Mouse (Mus musculus) MEL (cell line): ENCODE data around the gene Smg8.

ENCODE experiments used
- BHLHE40 ChIP-seq: IDR thresholded peaks from 2 replicates; pipeline ENCODE4 v1.6.1; 2012; ENCODE audit warnings: low read depth, mild to moderate bottlenecking, inconsistent platforms, low read length, improper control_type of control experiment, borderline replicate concordance
- CTCF ChIP-seq, 3 experiments: IDR thresholded peaks in 2 of 3; conservative IDR thresholded peaks in 1 of 3; 2 replicates each; pipeline ENCODE4 v1.5.1; 2011 to 2012; ENCODE audit warnings: low read length in 3 of 3, low read depth in 2 of 3, mild to moderate bottlenecking in 2 of 3, improper control_type of control experiment in 1 of 3, inconsistent platforms in 1 of 3, mixed read lengths in 1 of 3, moderate library complexity in 1 of 3; ENCODE audit not compliant: control insufficient read depth in 1 of 3, insufficient read depth in 1 of 3, poor library complexity in 1 of 3, severe bottlenecking in 1 of 3
- E2F4 ChIP-seq: IDR thresholded peaks from 2 replicates; pipeline ENCODE4 v1.6.1; 2011; ENCODE audit warnings: low read depth, low read length, improper control_type of control experiment, borderline replicate concordance
- EP300 ChIP-seq, 2 experiments: IDR thresholded peaks; 2 replicates each; pipeline ENCODE4 v1.6.1; 2011; ENCODE audit warnings: improper control_type of control experiment in 2 of 2, low read length in 2 of 2, low read depth in 1 of 2, mild to moderate bottlenecking in 1 of 2
- JUND ChIP-seq: IDR thresholded peaks from 2 replicates; pipeline ENCODE4 v1.6.1; 2011; ENCODE audit warnings: low read depth, mild to moderate bottlenecking, improper control_type of control experiment, low read length
- MAX ChIP-seq: IDR thresholded peaks from 2 replicates; pipeline ENCODE4 v1.6.1; 2011; ENCODE audit warnings: low read length, improper control_type of control experiment
- MAZ ChIP-seq: IDR thresholded peaks from 2 replicates; pipeline ENCODE4 v1.6.1; 2012; ENCODE audit warnings: low read depth, mild to moderate bottlenecking, inconsistent platforms, low read length, improper control_type of control experiment
- MYC ChIP-seq: IDR thresholded peaks from 2 replicates; pipeline ENCODE4 v1.6.1; 2011; ENCODE audit warnings: low read depth, mild to moderate bottlenecking, low read length, improper control_type of control experiment, moderate library complexity
- POLR2A ChIP-seq, 2 experiments: IDR thresholded peaks; 2 replicates each; pipeline ENCODE4 v1.6.1; 2011 to 2012; ENCODE audit warnings: low read length in 2 of 2, mild to moderate bottlenecking in 2 of 2, control low read depth in 1 of 2, improper control_type of control experiment in 1 of 2, low read depth in 1 of 2, moderate library complexity in 1 of 2; ENCODE audit not compliant: control insufficient read depth in 1 of 2, insufficient read depth in 1 of 2, poor library complexity in 1 of 2
- RAD21 ChIP-seq: IDR thresholded peaks from 2 replicates; pipeline ENCODE4 v1.6.1; 2011; ENCODE audit warnings: mild to moderate bottlenecking, low read depth, low read length, improper control_type of control experiment
- SIN3A ChIP-seq: IDR thresholded peaks from 2 replicates; pipeline ENCODE4 v1.6.1; 2012; ENCODE audit warnings: low read length, improper control_type of control experiment, inconsistent platforms
- USF2 ChIP-seq, 2 experiments: IDR thresholded peaks; 2 replicates each; pipeline ENCODE4 v1.6.1; 2011 to 2012; ENCODE audit warnings: improper control_type of control experiment in 2 of 2, low read length in 2 of 2, borderline replicate concordance in 1 of 2, inconsistent platforms in 1 of 2, low read depth in 1 of 2, mild to moderate bottlenecking in 1 of 2; ENCODE audit not compliant: insufficient read depth in 1 of 2
- ZC3H11A ChIP-seq: IDR thresholded peaks from 2 replicates; pipeline ENCODE4 v1.6.1; 2012; ENCODE audit warnings: low read depth, mild to moderate bottlenecking, inconsistent platforms, low read length, improper control_type of control experiment

DNA sequence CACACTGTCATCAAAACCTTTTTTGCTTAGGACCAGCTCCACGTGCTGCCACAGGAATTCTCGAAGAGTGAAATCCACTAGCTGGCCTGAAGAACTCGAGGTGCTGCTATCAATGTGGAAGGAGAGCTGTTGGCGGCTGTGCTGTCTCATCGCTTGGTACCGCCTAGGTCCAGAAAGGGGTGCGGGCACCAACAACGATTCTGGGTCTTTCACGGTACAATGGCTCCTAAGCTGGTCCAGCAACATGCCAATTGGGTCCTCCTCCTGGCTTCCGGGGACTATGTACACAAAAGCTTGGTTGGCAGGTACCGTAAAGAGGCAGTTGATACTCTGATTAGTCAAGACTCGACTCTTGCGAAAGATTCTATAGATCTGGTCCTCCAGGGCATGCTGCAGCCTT, 1.1 kb downstream of the Smg8 start:
- TF ChIP-seq MAX (no peak), EP300 (IDR thresholded peaks at IDR 0.05; ENCODE audit: low read depth in 1 of 2, low read length in 2 of 2) (no peak), ZC3H11A (no peak), POLR2A (IDR thresholded peaks at IDR 0.05; ENCODE audit: control insufficient read depth in 1 of 2, insufficient read depth in 1 of 2, low read depth in 1 of 2, low read length in 2 of 2, poor library complexity in 1 of 2) (no peak), JUND (no peak), RAD21 (no peak), BHLHE40 (no peak), MAZ (no peak), CTCF (IDR thresholded peaks at IDR 0.05 in 2 of 3, conservative IDR thresholded peaks at IDR 0.05 in 1 of 3; ENCODE audit: control insufficient read depth in 1 of 3, insufficient read depth in 1 of 3, low read depth in 2 of 3, low read length in 3 of 3, poor library complexity in 1 of 3, severe bottlenecking in 1 of 3) (no peak), SIN3A (no peak), E2F4 (no peak), MYC (no peak), USF2 (IDR thresholded peaks at IDR 0.05; ENCODE audit: borderline replicate concordance in 1 of 2, insufficient read depth in 1 of 2, low read depth in 1 of 2, low read length in 2 of 2) (no peak)
